Mouse (Mus musculus) E14TG2a.4 (cell line): ENCODE measurements at regions not wholly inside any gene's neighbourhood (a gene's known extent, or its start where the extent isn't known, plus 50 kb on each side); places are given as distances from the start of the nearest gene placed in this dataset.

ENCODE experiments used
- CTCF ChIP-seq: conservative IDR thresholded peaks from 2 replicates; pipeline ENCODE4 v1.5.1; 2014; ENCODE audit warnings: low read length
- NANOG ChIP-seq: IDR thresholded peaks from 2 replicates; pipeline ENCODE4 v1.6.1; 2014; ENCODE audit warnings: borderline replicate concordance, low read length, mixed read lengths
- POU5F1 ChIP-seq: IDR thresholded peaks from 2 replicates; pipeline ENCODE4 v1.6.1; 2014; ENCODE audit warnings: low read length, borderline replicate concordance

DNA sequence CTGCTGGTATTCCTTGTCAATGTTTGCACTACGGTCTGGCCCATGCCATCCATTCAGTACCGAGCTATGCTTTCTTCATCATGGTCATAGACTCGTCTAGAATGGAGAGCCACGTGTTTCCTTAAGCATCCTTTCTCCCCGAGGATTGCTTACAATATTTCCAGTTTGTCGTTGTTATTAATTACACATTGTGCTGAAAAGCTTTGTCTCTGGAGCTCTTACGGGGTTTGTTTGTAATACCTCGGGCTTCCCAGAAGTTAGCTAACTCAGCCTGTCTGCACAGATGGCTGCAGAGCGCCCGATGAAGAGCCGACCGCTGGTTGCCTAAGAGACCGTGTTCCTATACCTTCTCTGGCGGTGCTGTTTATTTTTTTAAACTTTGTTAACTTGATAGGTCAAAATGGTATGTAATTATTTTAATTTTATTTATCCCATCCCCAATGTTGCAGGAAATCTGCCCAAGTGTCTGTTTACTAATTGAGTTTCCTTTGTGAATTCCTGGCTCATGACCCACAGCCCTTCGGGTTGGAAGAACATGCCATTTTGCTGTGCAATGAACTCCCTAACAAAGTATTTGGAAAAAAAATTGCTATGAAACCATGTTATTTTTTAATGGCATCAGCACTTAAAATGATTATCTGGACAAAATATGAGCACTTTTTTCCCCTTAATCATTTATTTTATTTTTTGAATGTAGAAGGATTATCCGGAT, 194.1 kb upstream of the Cops8 start:
- TF ChIP-seq CTCF (no peak), POU5F1 (no peak), NANOG (no peak)
